Mouse (Mus musculus) lung, postnatal 0 days (tissue): ENCODE data around the gene Fktn.

Experiments
- CTCF ChIP-seq: IDR thresholded peaks from 2 replicates; pipeline ENCODE4 v1.5.1; 2016; ENCODE audit warnings: antibody characterized with exemption, mild to moderate bottlenecking
- EP300 ChIP-seq: IDR thresholded peaks from 2 replicates; pipeline ENCODE4 v1.6.1; 2016; ENCODE audit warnings: antibody characterized with exemption, mild to moderate bottlenecking, control low read depth

- TF ChIP-seq CTCF (no peak), EP300 (no peak)
Observed at GRCm38 (mm10) chr4:53785746-53786398, 72.1 kb downstream of the Fktn start.
